Mouse (Mus musculus): ENCODE measurements at regions not wholly inside any gene's neighbourhood (a gene's known extent, or its start where the extent isn't known, plus 50 kb on each side); places are given as distances from the start of the nearest gene placed in this dataset.

GRCm38 (mm10) chr16:84581166-84581565, 66.2 kb downstream of the A730009L09Rik start:
- DNase-seq (ENCODE audit: low read depth) = no peak

GRCm38 (mm10) chr16:84583323-84583722, 68.4 kb downstream of the A730009L09Rik start:
- peak; percentile 57 for DNase-seq (ENCODE audit: low read depth)

- peak; percentile 28 for DNase-seq (ENCODE audit: low read depth)
These were observed 68.9 kb downstream of the A730009L09Rik start for GRCm38 (mm10) chr16:84583773-84584229.

- DNase-seq (ENCODE audit: low read depth) = no peak
These were observed 69.9 kb downstream of the A730009L09Rik start for GRCm38 (mm10) chr16:84584724-84585399.

- DNase-seq (ENCODE audit: low read depth) = no peak
These were observed 78.1 kb downstream of the A730009L09Rik start for GRCm38 (mm10) chr16:84592978-84593377.

- DNase-seq (ENCODE audit: low read depth) = no peak
These were observed 88.0 kb downstream of the A730009L09Rik start for GRCm38 (mm10) chr16:84602969-84603368.

- DNase-seq (ENCODE audit: low read depth) = no peak
These were observed 88.7 kb downstream of the A730009L09Rik start for GRCm38 (mm10) chr16:84603465-84604205.

GRCm38 (mm10) chr16:84604272-84604975, 89.5 kb downstream of the A730009L09Rik start:
- DNase-seq (ENCODE audit: low read depth) = no peak

- no peak for DNase-seq (ENCODE audit: low read depth)
These were observed 91.3 kb downstream of the A730009L09Rik start for GRCm38 (mm10) chr16:84606010-84606803.

GRCm38 (mm10) chr16:84606804-84607095, 91.8 kb downstream of the A730009L09Rik start:
- no peak for DNase-seq (ENCODE audit: low read depth)

GRCm38 (mm10) chr16:84607503-84607902, 92.6 kb downstream of the A730009L09Rik start:
- DNase-seq (ENCODE audit: low read depth) = no peak

GRCm38 (mm10) chr16:84615683-84616082, 100.8 kb downstream of the A730009L09Rik start:
- no peak for DNase-seq (ENCODE audit: low read depth)

GRCm38 (mm10) chr16:84616132-84616531, 101.2 kb downstream of the A730009L09Rik start:
- no peak for DNase-seq (ENCODE audit: low read depth)

- no peak for DNase-seq (ENCODE audit: low read depth)
These were observed 103.5 kb downstream of the A730009L09Rik start for GRCm38 (mm10) chr16:84618379-84618778.

GRCm38 (mm10) chr16:84619876-84620275, 105.0 kb downstream of the A730009L09Rik start:
- no peak for DNase-seq (ENCODE audit: low read depth)

- no peak for DNase-seq (ENCODE audit: low read depth)
These were observed 105.9 kb downstream of the A730009L09Rik start for GRCm38 (mm10) chr16:84620861-84621260.

GRCm38 (mm10) chr16:84621300-84622031, 106.5 kb downstream of the A730009L09Rik start:
- peak; percentile 19 for DNase-seq (ENCODE audit: low read depth)

GRCm38 (mm10) chr16:84623346-84624085, 108.6 kb downstream of the A730009L09Rik start:
- DNase-seq (ENCODE audit: low read depth) = no peak

GRCm38 (mm10) chr16:84624443-84625109, 109.7 kb downstream of the A730009L09Rik start:
- no peak for DNase-seq (ENCODE audit: low read depth)

GRCm38 (mm10) chr16:84625110-84625722, 110.3 kb downstream of the A730009L09Rik start:
- DNase-seq (ENCODE audit: low read depth) = no peak

All from c-Kit-positive CD71-negative TER-119-negative erythroid progenitor cells, embryonic 14.5 days (primary cell).